Mouse (Mus musculus) liver, postnatal 0 days (tissue): ENCODE measurements around the gene Arhgef18. TPM values are rescaled to one million over a fixed set of nuclear protein-coding genes. Genes with fewer than 3 reads are reported as not detected.
A peak's percentile ranks its signal among the peaks of the same experiment; 100 is the strongest.

ENCODE experiments used
- ATAC-seq: fragments of 200-750 bp; cut with Nextera tagmentation; 2 replicates; pipeline ENCODE4 v1.8.0; 2017; ENCODE audit warnings: mild to moderate bottlenecking, moderate library complexity
- DNase-seq: peaks from one replicate; pipeline ENCODE4 v3.0.0-alpha.2; 2016
- H3K27ac ChIP-seq: fragments of 300-500 bp; sonication (generic); 2 replicates; pipeline ENCODE4 v1.5.1; 2014; ENCODE audit warnings: antibody characterized with exemption, moderate library complexity, mild to moderate bottlenecking, low read depth
- H3K27me3 ChIP-seq: fragments of 300-500 bp; sonication (generic); 2 replicates; pipeline ENCODE4 v1.6.1; 2014; ENCODE audit warnings: low read length, control low read depth, mixed read lengths; ENCODE audit not compliant: insufficient read depth
- H3K36me3 ChIP-seq: fragments of 300-500 bp; sonication (generic); replicated peaks from 2 replicates; pipeline ENCODE4 v1.6.1; 2014; ENCODE audit warnings: mild to moderate bottlenecking, control low read depth, low read length, moderate library complexity, mixed read lengths; ENCODE audit not compliant: insufficient read depth
- H3K4me1 ChIP-seq: fragments of 300-500 bp; sonication (generic); 2 replicates; pipeline ENCODE4 v1.6.1; 2014; ENCODE audit warnings: antibody characterized with exemption, mild to moderate bottlenecking, control low read depth; ENCODE audit not compliant: insufficient read depth
- H3K4me2 ChIP-seq: fragments of 300-500 bp; sonication (generic); 2 replicates; pipeline ENCODE4 v1.6.1; 2014; ENCODE audit warnings: low read depth, mild to moderate bottlenecking, low read length, moderate library complexity, mixed read lengths
- H3K4me3 ChIP-seq: fragments of 300-500 bp; sonication (generic); 2 replicates; pipeline ENCODE4 v1.5.1; 2014; ENCODE audit warnings: low read depth, low read length
- H3K9ac ChIP-seq: fragments of 300-500 bp; sonication (generic); replicated peaks from 2 replicates; pipeline ENCODE4 v1.6.1; 2014; ENCODE audit warnings: mild to moderate bottlenecking, moderate library complexity
- H3K9me3 ChIP-seq: fragments of 300-500 bp; sonication (generic); 2 replicates; pipeline ENCODE4 v1.6.1; 2016; ENCODE audit warnings: mild to moderate bottlenecking, control low read depth, low read length, mixed read lengths
- CTCF ChIP-seq: sonication (generic); IDR thresholded peaks from 2 replicates; pipeline ENCODE4 v1.5.1; 2016; ENCODE audit warnings: antibody characterized with exemption, low read depth
- EP300 ChIP-seq: IDR thresholded peaks from 2 replicates; pipeline ENCODE4 v1.6.1; 2016; ENCODE audit warnings: antibody characterized with exemption, low read depth, mild to moderate bottlenecking
- WGBS: fragments of 180-500 bp; shearing (Covaris S2); extraction: QIAGEN DNeasy Blood & Tissue Kit; methylation state at CpG from one replicate; pipeline ENCODE4 v1.1.7; 2014; ENCODE audit not compliant: insufficient replicate concordance; 5-methylcytosine and 5-hydroxymethylcytosine counted together
- polyA plus RNA-seq: library from polyadenylated mRNA; unstranded; fragments of >200 nt; fragmentation: Nextera tagmentation; extraction: Ambion mirVana; gene quantifications from 2 replicates; pipeline ENCODE4 v1.2.1, GENCODE M21; 2015

Arhgef18 gene
- polyA plus RNA-seq, 1 experiment from 2014 or later = 1.9 TPM

GRCm38 (mm10) chr8:3496428-3496748 is 103.6 kb downstream of the Arhgef18 start:
- Histone ChIP-seq H3K4me1 (peaks cover 22% of the 10 kb centered on the region), H3K9ac (no peak overlapping the region), H3K36me3 (peaks cover 11% of the 10 kb centered on the region), H3K27me3 (no peaks in the 10 kb centered on the region), H3K4me2 (no peak overlapping the region), H3K4me3 (no peak overlapping the region), H3K9me3 (no peaks in the 10 kb centered on the region), H3K27ac (no peak overlapping the region)
- TF ChIP-seq CTCF (no peak), EP300 (no peak)
- 88% methylated on average over 15 of the region's 15 CpGs for WGBS
- no peak for ATAC-seq
- no peak for DNase-seq

GRCm38 (mm10) chr8:3498583-3498982 is 105.8 kb downstream of the Arhgef18 start:
- Histone ChIP-seq H3K27me3 (no peaks in the 10 kb centered on the region), H3K4me3 (no peak overlapping the region), H3K9me3 (no peaks in the 10 kb centered on the region), H3K4me2 (no peak overlapping the region), H3K9ac (no peak overlapping the region), H3K27ac (no peak overlapping the region), H3K36me3 (peaks cover 11% of the 10 kb centered on the region), H3K4me1 (peaks cover 30% of the 10 kb centered on the region)
- no peak for TF ChIP-seq EP300
- TF ChIP-seq CTCF = no peak
- no peak for ATAC-seq
- DNase-seq = no peak
- 77% methylated on average over 3 of the region's 3 CpGs for WGBS

GRCm38 (mm10) chr8:3499751-3500150 is 106.9 kb downstream of the Arhgef18 start:
- Histone ChIP-seq H3K27ac (peak overlapping the region; percentile 83), H3K9me3 (no peaks in the 10 kb centered on the region), H3K27me3 (no peaks in the 10 kb centered on the region), H3K4me3 (peak overlapping the region; percentile 84), H3K4me1 (peaks cover 22% of the 10 kb centered on the region), H3K4me2 (peak overlapping the region; percentile 89), H3K9ac (peak overlapping the region; percentile 77), H3K36me3 (peaks cover 11% of the 10 kb centered on the region)
- 5% methylated on average over 8 of the region's 8 CpGs for WGBS
- DNase-seq (no peak), ATAC-seq (peak; percentile 31)
- TF ChIP-seq CTCF = no peak
- no peak for TF ChIP-seq EP300

- DNase-seq (peak; percentile 98), ATAC-seq (peak; percentile 91)
- peak within 1 kb of the TSS; percentile 83 for H3K27ac ChIP-seq
- H3K9me3 ChIP-seq = no peaks in the 10 kb centered on the region
- peaks cover 22% of the 10 kb centered on the region for H3K4me1 ChIP-seq
- H3K9ac ChIP-seq = peak within 1 kb of the TSS; percentile 77
- under 1% methylated on average over 68 of the region's 70 CpGs for WGBS
- peak within 1 kb of the TSS; percentile 89 for H3K4me2 ChIP-seq
- H3K36me3 ChIP-seq = peaks cover 10% of the 10 kb centered on the region
- peak within 1 kb of the TSS; percentile 84 for H3K4me3 ChIP-seq
- no peaks in the 10 kb centered on the region for H3K27me3 ChIP-seq
- TF ChIP-seq CTCF (peak; percentile 35), EP300 (no peak; the same call in 1 of the 2 replicates)
Measured at GRCm38 (mm10) chr8:3500235-3501090, 107.7 kb downstream of the Arhgef18 start, which contains the start of gene Mcoln1. TSS of gene Mcoln1 (plus strand) at chr8:3500457.

- DNase-seq (no peak), ATAC-seq (no peak)
- H3K27me3 ChIP-seq = no peaks in the 10 kb centered on the region
- H3K36me3 ChIP-seq = peaks cover 15% of the 10 kb centered on the region; the same call in 1 of the 2 replicates
- TF ChIP-seq EP300 = no peak
- no peak for TF ChIP-seq CTCF
- 58% methylated on average over 4 of the region's 4 CpGs for WGBS
- no peak overlapping the region for H3K27ac ChIP-seq
- peaks cover 22% of the 10 kb centered on the region for H3K4me1 ChIP-seq
- no peak overlapping the region for H3K4me3 ChIP-seq
- H3K9me3 ChIP-seq = no peaks in the 10 kb centered on the region
- no peak overlapping the region for H3K4me2 ChIP-seq
- peak overlapping the region; percentile 41 for H3K9ac ChIP-seq
Measured at GRCm38 (mm10) chr8:3502217-3502616, 109.4 kb downstream of the Arhgef18 start.

Other genes with a start within 250 kb of the Arhgef18 start
- 28.9 and 31.3 TPM in 2 replicates for gene Insr, start 113.4 kb upstream of the Arhgef18 start, polyA plus RNA-seq
- 1.2 and 1.7 TPM in 2 replicates for gene A430078G23Rik, start 39.6 kb upstream of the Arhgef18 start, polyA plus RNA-seq
- gene Pex11g, start 74.7 kb downstream of the Arhgef18 start, polyA plus RNA-seq = 14.8 and 14.9 TPM in 2 replicates
- gene Tex45, start 77.9 kb downstream of the Arhgef18 start, polyA plus RNA-seq = not detected in 2 replicates
- gene Zfp358, start 100.1 kb downstream of the Arhgef18 start, polyA plus RNA-seq = 4.9 and 6.3 TPM in 2 replicates
- 19.9 and 20.6 TPM in 2 replicates for gene Mcoln1, start 107.5 kb downstream of the Arhgef18 start, polyA plus RNA-seq
- gene Pnpla6, start 122.4 kb downstream of the Arhgef18 start, polyA plus RNA-seq = 6.4 TPM in 2 replicates
- 0.89 and 1.0 TPM in 2 replicates for gene C330021F23Rik, start 175.0 kb downstream of the Arhgef18 start, polyA plus RNA-seq
- 2.4 and 2.6 TPM in 2 replicates for gene Camsap3, start 194.3 kb downstream of the Arhgef18 start, polyA plus RNA-seq
- gene Xab2, start 228.3 kb downstream of the Arhgef18 start, polyA plus RNA-seq = 13.2 and 15.9 TPM in 2 replicates
- 88.9 and 91.2 TPM in 2 replicates for gene Pet100, start 228.5 kb downstream of the Arhgef18 start, polyA plus RNA-seq
- gene Pcp2, start 232.5 kb downstream of the Arhgef18 start, polyA plus RNA-seq = 0.07 TPM in 1 of 2 replicates, not detected in the other
- 40.5 and 46.9 TPM in 2 replicates for gene Stxbp2, start 237.9 kb downstream of the Arhgef18 start, polyA plus RNA-seq